ENCODE assay signal across 18 mouse cellular contexts in genomic region chr13:51936441-51936840, GRCm38 (mm10).
"Had no signal": no experiment of that assay in that cellular context is flagged by ENCODE, and none has a peak within 500 bp of the region (broad histone marks: within the 10 kb centered on the region; RNA-seq: fewer than 3 reads in every experiment).

No protein-coding gene starts in this region.

- H3K4me1 ChIP-seq: kidney, embryonic 15.5 days; lung, embryonic 15.5 days; midbrain, embryonic 12.5 days; stomach, embryonic 15.5 days had no signal

- H3K9ac ChIP-seq: kidney, embryonic 15.5 days; limb, embryonic 12.5 days; liver, embryonic 13.5 days; liver, postnatal 0 days; lung, embryonic 15.5 days; midbrain, embryonic 12.5 days; neural tube, embryonic 15.5 days; stomach, embryonic 15.5 days had no signal

- DNase-seq: kidney, adult 18-20 months; kidney, postnatal 25 days; liver; liver, embryonic 13.5 days; liver, postnatal 0 days; lung, postnatal 14 days; right cerebral cortex, adult 18-20 months; right cerebral cortex, postnatal 25 days had no signal

- H3K9me3 ChIP-seq: kidney, embryonic 15.5 days; limb, embryonic 12.5 days; liver, embryonic 13.5 days; lung, embryonic 15.5 days; megakaryocyte, embryonic 14.5 days; midbrain, embryonic 12.5 days; neural tube, embryonic 15.5 days; stomach, embryonic 15.5 days had no signal

- H3K4me2 ChIP-seq: kidney, embryonic 15.5 days; limb, embryonic 12.5 days; liver, embryonic 13.5 days; lung, embryonic 15.5 days; midbrain, embryonic 12.5 days; neural tube, embryonic 15.5 days; stomach, embryonic 15.5 days had no signal

- H3K36me3 ChIP-seq: kidney, embryonic 15.5 days; limb, embryonic 12.5 days; liver, embryonic 13.5 days; lung, embryonic 15.5 days; midbrain, embryonic 12.5 days; neural tube, embryonic 15.5 days; stomach, embryonic 15.5 days had no signal

- H3K27ac ChIP-seq: kidney, embryonic 15.5 days; left cerebral cortex, adult 2 months; limb, embryonic 12.5 days; liver, embryonic 13.5 days; lung, embryonic 15.5 days; macrophage; midbrain, embryonic 12.5 days; neural tube, embryonic 15.5 days; stomach, embryonic 15.5 days had no signal

- H3K4me3 ChIP-seq: kidney, embryonic 15.5 days; left cerebral cortex, adult 2 months; limb, embryonic 12.5 days; liver, embryonic 13.5 days; lung, embryonic 15.5 days; megakaryocyte, embryonic 14.5 days; midbrain, embryonic 12.5 days; neural tube, embryonic 15.5 days; stomach, embryonic 15.5 days had no signal

- H3K27me3 ChIP-seq: kidney, embryonic 15.5 days; limb, embryonic 12.5 days; lung, embryonic 15.5 days; neural tube, embryonic 15.5 days; stomach, embryonic 15.5 days had no signal

- ATAC-seq: liver, postnatal 0 days; midbrain, embryonic 16.5 days had no signal
